Mouse (Mus musculus): Measurements from ENCODE around the gene Tigd2. TPM values are rescaled to one million over a fixed set of nuclear protein-coding genes. Genes with fewer than 3 reads are reported as not detected.

The Tigd2 gene
- polyA plus RNA-seq, 1 experiment from 2014 or later, result 9.3 TPM

Other genes with a start within 250 kb of the Tigd2 start
- gene Fam13a, start 184.3 kb upstream of the Tigd2 start, polyA plus RNA-seq (2016; fragmentation: Nextera tagmentation; extraction: Ambion mirVana), result 2.0 and 2.9 TPM in 2 replicates
- 0.02 and 0.05 TPM in 2 replicates for gene Gprin3, start 217.4 kb downstream of the Tigd2 start, polyA plus RNA-seq (2016; fragmentation: Nextera tagmentation; extraction: Ambion mirVana)